Mouse (Mus musculus): ENCODE data around the gene Fscn2. TPM values are rescaled to one million over a fixed set of nuclear protein-coding genes. Genes with fewer than 3 reads are reported as not detected.
A peak's percentile ranks its signal among the peaks of the same experiment; 100 is the strongest.

Fscn2 gene
- total RNA-seq, 2 experiments from 2014 or later: not detected

- ATAC-seq (ENCODE audit: poor library complexity, severe bottlenecking): peak; percentile 42
Observed at GRCm38 (mm10) chr11:120357791-120358401, 3.4 kb upstream of the Fscn2 start.

GRCm38 (mm10) chr11:120359391-120359790 lies 1.9 kb upstream of the Fscn2 start:
- no peak for ATAC-seq (ENCODE audit: poor library complexity, severe bottlenecking)

- peak; percentile 28 for ATAC-seq (ENCODE audit: poor library complexity, severe bottlenecking)
Observed at GRCm38 (mm10) chr11:120360062-120360461, 1.3 kb upstream of the Fscn2 start.

GRCm38 (mm10) chr11:120360755-120361154 lies 579 bp upstream of the Fscn2 start:
- ATAC-seq (ENCODE audit: poor library complexity, severe bottlenecking): no peak

- no peak for ATAC-seq (ENCODE audit: poor library complexity, severe bottlenecking)
Observed at GRCm38 (mm10) chr11:120362891-120363290, 1.6 kb downstream of the Fscn2 start.

GRCm38 (mm10) chr11:120366443-120367027 lies 5.2 kb downstream of the Fscn2 start:
- ATAC-seq (ENCODE audit: poor library complexity, severe bottlenecking): 0 out of 2 replicates have a peak, but pooled peaks have one; percentile 29

- ATAC-seq (ENCODE audit: poor library complexity, severe bottlenecking): peak; percentile 92
Observed at GRCm38 (mm10) chr11:120369656-120370055, 8.3 kb downstream of the Fscn2 start.

GRCm38 (mm10) chr11:120373025-120373424 lies 11.7 kb downstream of the Fscn2 start:
- ATAC-seq (ENCODE audit: poor library complexity, severe bottlenecking): no peak

GRCm38 (mm10) chr11:120373820-120374586 lies 12.7 kb downstream of the Fscn2 start:
- ATAC-seq (ENCODE audit: poor library complexity, severe bottlenecking): no peak

- ATAC-seq (ENCODE audit: poor library complexity, severe bottlenecking): no peak
Observed at GRCm38 (mm10) chr11:120375324-120375723, 14.0 kb downstream of the Fscn2 start.

GRCm38 (mm10) chr11:120376302-120377160 lies 15.2 kb downstream of the Fscn2 start:
- ATAC-seq (ENCODE audit: poor library complexity, severe bottlenecking): no peak

GRCm38 (mm10) chr11:120377337-120377736 lies 16.0 kb downstream of the Fscn2 start:
- no peak for ATAC-seq (ENCODE audit: poor library complexity, severe bottlenecking)

GRCm38 (mm10) chr11:120378031-120378610 lies 16.8 kb downstream of the Fscn2 start:
- ATAC-seq (ENCODE audit: poor library complexity, severe bottlenecking): 0 out of 2 replicates have a peak, but pooled peaks have one; percentile 9

- peak; percentile 97 for ATAC-seq (ENCODE audit: poor library complexity, severe bottlenecking)
Observed at GRCm38 (mm10) chr11:120378611-120379540, 17.5 kb downstream of the Fscn2 start, which contains the start of gene Faap100. Faap100 (minus strand) TSS chr11:120378764.

- ATAC-seq (ENCODE audit: poor library complexity, severe bottlenecking): no peak
Observed at GRCm38 (mm10) chr11:120380271-120380670, 18.9 kb downstream of the Fscn2 start.

- ATAC-seq (ENCODE audit: poor library complexity, severe bottlenecking): no peak
Observed at GRCm38 (mm10) chr11:120381157-120381556, 19.8 kb downstream of the Fscn2 start.

GRCm38 (mm10) chr11:120382509-120382908 lies 21.2 kb downstream of the Fscn2 start:
- ATAC-seq (ENCODE audit: poor library complexity, severe bottlenecking): no peak

GRCm38 (mm10) chr11:120386632-120387031 lies 25.3 kb downstream of the Fscn2 start:
- ATAC-seq (ENCODE audit: poor library complexity, severe bottlenecking): no peak

GRCm38 (mm10) chr11:120387157-120387556 lies 25.8 kb downstream of the Fscn2 start:
- no peak for ATAC-seq (ENCODE audit: poor library complexity, severe bottlenecking)
